Mouse (Mus musculus): ENCODE measurements at regions not wholly inside any gene's neighbourhood (a gene's known extent, or its start where the extent isn't known, plus 50 kb on each side); places are given as distances from the start of the nearest gene placed in this dataset.

DNA sequence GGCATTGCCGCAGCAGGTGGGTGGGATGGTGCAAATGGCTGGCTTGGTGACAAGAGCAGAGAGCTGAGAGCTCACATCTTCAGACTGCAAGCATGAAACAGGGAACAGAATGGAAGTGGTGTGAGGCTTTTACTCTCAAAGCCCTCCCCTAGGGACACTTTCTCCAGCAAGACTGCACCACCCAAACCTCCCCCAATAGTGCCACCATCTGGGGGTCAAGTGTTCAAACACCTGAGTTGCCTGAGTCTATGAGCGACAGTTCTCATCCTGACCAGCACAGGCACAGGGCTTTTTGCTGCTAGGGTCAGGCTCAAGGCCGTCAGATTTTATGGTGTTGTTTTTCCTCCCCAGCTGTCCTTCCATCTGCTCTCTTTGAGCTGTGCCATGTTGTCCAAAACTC lies 337.9 kb upstream of the Eif4g2 start:
- DNase-seq: no peak

DNA sequence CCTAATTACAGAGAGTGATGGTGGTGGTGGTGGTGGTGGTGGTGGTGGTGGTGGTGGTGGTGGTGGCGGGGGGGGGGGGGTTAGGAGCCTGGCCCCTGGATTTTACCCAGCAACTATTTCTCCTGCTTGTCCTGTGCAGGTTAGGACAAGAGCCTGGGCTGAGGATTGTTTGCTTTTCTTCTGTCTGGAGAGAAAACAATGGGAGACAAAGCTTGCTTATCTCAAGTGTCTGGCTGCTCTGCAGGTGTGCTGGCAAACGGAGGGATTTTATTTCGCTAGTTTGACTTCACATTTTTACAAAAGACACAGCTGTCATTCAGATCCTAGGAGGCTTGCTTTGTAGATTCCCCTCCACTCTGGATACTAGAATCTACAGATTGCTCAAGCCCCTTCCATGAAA lies 334.9 kb upstream of the Eif4g2 start:
- no peak for DNase-seq

DNA sequence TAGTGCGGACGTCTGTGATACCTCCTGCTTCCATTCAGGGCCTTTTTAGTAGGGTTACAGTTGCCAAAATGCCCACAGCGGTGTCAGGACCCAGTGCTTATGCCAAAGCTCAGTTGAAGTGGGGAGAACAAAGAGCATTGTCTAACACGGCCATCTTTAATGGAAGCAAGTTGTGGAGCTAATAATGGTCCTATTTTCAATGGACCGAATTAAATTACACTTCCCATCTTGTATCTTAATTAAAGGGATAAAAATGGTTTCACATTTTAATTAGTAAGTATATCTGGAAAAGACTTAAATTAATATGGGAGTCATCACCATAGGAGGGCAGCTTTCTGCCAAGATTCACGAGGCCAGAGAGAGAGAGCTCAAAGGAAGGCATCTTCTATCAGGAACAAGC lies 333.2 kb upstream of the Eif4g2 start:
- no peak for DNase-seq

DNA sequence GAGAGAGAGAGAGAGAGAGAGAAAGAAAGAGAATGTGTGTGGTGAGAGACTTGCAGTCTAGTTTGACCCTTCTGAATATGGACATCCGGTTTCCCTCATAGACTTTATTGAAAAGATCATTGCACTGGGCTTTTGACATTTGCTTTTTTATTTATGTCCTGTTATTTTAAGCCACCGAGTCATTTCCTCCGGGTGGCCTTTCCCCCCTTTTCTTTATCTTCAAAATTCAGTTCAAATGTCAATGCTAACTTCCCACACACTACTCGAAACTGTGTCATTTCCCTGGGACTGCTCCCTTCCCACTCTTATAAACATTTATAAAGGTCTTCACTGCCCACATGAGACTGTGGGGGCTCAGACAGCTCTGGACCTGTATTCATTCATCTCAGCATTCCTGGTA lies 330.9 kb upstream of the Eif4g2 start:
- no peak for DNase-seq

DNA sequence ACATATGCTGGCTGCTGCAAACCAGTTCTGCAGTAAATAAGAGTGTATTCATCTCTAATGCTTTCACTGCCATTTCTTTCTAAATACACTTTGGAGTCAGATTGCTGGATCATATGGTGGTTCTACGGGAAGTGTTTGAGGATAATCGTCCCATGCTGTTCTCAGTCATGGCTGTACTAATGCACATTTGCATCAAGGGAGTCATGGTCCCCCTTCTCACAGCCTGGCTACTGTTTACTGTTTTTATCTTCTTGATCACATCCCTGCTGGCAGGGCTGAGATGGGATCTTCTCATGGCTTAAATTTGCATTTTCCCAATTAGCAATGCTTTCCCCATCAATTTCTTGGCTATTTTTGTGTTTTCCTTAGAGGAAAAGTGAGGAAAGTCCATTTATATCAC lies 330.1 kb upstream of the Eif4g2 start:
- DNase-seq: no peak

DNA sequence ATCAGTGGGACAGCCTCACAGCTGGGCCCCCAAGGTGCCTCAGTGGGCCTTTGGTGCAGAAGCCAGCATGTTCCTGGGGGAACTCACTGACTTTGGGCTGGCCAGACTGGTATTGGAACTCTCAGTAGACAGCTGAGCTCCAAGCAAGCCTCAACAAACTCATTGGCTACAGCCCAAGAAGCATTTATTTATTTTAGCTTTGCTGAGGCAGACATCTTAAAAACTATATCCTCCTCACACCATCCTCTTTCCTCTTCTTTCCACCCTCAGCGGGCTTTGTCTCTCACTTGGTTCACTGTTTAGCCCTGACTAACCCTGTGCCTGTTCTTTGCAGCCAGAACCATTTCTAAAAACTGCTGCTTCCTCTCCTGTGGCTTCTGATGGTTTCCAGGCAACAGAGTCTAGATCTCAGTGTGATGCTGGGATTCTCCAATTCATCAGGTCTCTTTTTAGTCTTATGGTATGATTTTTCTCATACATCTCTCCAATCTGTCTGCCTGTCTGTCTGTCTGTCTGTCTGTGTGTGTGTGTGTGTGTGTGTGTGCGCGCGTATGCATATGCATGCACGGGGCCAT lies 328.6 kb upstream of the Eif4g2 start:
- DNase-seq: no peak

DNA sequence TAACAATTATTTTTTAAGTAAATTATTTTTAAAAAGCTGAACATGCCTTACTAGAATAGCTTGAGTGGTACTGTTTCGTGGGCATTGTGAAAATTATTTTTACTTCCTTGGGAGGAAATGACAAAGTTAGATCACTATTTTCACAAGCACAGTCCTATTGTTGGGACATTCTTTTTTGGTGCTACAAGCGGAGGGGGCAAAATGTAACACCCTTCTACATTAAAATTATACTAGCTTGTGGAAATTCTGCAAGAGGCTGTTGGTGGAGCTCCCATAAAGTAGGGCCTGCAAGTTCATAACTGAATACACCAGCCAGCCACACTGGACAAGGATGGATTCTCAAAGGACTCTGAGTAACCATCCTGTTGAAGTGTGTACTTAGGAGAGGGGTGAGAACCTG lies 313.1 kb upstream of the Eif4g2 start:
- no peak for DNase-seq

DNA sequence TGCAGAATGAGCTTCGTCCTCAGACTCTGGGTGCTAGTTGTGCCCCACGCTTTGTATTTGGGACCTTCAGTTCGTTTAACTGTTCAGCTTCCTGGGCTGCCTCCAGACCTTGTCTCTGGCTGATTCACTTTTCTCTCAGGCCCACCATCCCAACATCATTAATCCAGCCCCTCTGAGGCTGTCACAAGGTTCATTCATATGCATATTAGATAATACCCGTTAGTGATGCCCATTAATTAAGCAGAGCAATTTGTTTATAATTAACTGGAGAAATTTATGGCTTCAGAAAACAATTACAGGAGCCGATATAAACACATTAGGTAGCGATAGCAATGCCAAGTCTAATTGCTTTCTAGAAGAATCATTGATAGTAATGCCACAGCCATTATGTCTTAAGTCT lies 312.3 kb upstream of the Eif4g2 start:
- no peak for DNase-seq

DNA sequence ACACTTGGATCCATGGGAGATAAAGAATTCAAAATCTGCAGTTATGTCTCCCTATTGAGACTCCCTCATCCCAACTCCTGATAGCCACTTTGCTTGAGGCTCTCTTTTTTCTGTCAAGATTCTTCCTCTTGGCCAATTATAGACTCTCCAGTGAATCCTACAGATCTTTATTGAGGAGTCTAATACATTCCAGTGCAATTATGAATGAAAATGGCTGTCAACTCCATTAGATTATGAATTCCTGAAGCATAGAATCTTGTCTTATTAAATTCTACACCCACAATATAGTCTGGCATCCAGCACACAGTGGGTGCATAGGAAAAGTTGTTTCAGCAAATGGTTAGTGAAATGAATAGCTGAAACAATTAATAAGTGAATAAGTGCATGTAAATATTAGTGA lies 311.0 kb upstream of the Eif4g2 start:
- no peak for DNase-seq

DNA sequence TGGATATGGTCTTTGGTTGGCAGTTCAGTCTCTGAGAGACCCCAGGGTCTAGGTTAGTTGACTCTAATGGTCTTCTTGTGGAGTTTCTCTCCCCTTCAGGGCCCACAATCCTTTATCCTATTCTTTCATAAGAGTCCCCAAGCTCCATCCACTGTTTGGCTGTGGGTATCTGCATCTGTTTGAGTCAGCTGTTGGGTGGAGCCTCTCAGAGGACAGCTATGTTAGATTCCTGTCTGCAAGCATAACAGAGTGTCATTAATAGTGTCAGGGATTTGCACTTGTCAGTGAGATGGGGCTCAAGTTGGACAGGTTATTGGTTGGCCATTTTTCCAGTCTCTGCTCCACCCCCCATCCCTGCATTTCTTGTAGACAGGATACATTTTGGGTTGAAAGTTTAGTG lies 306.9 kb upstream of the Eif4g2 start:
- DNase-seq: no peak

DNA sequence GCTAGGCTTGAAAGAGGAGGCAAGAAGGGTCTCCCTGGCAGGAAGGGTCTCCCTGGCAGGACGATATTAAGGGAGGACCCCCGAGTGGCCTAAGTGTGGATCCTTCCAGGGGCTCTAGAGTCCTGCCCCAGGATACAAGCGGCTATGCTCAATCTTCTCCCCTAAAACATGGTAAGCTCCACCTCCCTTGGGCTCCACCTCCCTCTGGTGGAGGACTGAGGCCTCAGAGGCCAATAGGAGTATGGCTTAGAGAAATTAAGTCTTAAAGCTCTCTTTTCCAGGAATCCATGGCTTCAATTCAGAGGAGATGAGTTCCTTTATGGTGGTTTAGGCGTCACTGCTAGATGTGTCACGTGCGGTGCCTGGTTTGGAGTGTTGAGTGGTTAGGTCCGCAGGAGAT lies 291.7 kb upstream of the Eif4g2 start:
- DNase-seq: no peak

DNA sequence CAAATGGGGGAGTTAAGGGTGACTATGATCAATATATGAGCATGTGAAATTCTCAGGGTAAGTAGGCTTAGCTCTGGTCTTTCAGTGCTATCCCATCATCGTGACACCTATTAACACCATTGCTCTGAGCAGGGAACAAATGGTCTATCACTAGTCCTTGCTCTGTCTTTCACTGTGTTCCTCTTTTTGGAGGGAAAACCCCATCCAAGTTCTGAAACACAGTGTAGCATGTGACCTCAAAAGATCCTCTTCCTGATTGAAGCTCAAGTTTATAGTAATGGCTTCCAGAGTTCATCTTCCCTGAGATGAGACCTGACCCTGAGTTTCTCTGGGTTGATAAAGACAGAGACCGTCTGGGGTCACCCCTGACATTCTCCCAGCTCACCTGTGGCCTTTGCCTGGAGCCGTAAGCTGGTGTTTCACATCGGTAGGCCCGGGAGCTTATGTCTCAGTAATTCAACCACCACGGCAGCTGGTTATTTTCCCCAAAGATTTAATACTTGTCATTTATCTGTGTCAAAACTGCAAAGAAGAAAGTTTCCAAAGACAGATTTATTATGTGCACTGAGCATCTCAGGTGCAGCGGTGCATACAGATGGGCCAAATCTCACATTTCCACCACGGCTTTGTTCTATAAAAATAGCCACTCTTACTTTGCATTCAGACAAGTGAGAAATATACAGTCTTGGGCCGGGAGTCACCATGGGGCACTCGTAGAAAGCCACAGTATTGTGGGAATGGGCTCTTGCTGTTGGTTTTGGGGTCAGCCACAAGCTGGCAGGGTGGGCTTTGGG lies 290.7 kb upstream of the Eif4g2 start:
- DNase-seq: no peak

DNA sequence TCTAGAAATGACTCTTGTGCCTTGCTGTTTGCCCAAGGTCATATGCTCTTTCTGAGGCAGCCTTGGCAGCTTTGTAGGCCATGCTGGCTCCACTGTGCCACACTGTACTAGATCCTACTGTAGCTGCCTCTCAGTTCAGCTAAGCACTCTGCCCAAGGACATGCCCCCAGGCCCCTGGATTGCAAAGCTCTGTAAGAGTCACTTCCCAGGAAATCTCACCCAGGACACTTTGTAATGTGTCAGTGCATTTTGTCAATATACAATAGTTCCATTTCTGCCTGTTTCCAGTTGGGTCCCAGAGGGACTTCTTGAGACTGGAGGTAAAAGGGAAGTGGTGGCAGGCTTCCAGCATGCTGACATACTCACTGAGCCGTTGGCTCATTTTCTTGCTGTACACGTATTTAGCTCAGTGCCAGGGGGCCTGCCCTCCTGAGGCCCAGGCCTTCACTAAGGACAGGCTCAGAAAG lies 287.6 kb upstream of the Eif4g2 start:
- peak in 1 of 2 experiments; percentile 6 for DNase-seq

DNA sequence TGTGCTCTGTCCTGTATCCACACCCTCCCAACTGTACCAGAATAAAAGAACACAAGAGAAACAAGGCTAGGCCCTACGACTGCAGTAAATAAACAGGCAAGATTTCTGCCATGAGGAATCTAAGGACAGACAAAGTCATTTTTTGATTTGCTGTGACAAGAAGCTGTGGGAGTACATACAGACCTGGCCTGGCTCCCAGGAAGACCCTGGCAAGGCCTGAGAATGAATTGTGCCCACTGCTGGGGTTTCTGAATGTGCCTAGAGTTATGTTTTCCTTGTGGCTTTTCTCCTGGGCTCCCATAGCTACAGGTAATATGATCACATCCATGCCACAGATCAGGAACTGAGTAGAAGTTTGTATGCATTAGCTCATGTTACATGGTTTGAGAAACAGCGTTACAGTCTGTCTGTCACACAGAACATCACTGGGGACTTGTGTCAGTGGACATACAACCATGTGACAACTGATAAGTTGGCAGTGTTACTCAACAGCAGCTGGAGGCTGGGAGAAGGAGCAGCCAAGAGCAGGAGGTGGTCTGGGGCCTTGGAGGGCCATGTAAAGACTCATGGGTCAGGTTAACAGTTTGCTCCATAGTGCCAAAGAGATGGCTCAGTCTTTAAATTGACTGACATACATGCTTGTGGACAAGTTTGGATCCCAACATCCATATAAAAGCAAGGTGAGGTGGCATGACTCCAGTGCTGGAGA lies 285.6 kb upstream of the Eif4g2 start:
- no peak for DNase-seq

DNA sequence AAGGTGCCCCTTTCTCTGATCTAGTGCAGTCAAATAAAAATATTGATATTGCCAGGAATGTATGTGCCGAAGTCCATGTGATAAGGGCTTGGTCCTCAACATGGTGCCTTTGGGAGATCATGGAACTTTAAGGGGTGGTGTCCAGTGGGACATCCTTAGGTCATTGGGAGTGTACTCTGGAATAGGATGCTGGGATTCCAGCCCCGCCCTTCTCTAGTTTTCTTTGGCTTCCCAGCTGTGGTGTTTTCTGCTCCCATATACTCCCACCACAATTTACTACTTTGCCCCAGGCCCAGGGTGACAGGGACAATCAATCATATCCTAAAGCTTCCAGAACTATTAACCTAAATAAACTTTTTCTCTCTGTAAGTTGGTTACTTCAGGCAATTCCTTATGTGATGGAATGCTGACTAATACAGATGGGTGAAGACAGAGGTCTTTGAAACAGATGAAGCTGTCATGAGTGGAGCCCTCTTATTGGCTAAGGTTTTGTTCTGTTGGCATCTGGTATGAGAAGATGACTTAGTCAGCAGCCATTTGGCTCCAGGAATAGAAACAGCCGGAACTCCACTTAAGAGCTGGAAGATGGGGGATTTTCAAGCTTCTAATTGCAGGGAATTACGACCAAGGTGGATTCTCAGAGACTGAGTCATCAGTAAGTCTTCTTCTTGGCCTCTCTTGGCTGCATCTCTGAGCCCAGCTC lies 284.3 kb upstream of the Eif4g2 start:
- no peak for DNase-seq

DNA sequence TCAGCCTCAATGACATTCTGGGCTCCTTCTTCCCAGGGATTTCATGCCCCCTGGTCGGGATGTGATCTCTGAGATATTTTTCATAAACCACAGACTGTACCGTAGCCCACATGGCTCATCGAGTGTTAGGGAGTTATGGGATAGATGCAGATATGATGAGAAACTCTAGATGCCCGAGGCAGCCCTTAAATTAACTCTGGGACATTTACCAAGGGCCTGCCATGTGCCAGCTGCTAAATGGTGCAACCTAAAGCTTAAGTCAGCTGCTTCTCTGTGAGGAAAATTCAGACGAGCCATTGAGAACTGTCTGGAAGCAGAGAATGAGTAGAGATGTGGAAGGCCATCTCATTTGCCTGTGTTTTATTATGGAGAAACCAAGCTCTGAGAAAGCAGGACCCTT lies 282.6 kb upstream of the Eif4g2 start:
- DNase-seq: no peak

DNA sequence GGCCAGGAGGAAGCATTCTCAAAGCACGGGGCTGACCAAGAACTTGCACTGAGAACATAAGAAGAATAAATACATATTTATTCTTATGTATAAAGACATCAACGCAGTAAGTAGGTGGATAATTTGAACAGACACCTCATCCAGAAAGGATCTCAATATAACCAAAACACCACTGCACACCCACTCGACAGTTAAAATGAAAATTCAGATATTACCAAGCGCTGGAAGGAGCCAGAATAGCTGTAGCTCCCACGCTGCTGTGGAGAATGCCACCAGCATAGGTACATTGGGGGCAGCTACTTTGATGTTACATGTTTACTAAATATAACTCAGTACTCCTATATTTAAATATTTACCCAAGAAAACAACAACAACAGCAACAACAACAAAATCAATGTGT lies 280.4 kb upstream of the Eif4g2 start:
- no peak for DNase-seq

DNA sequence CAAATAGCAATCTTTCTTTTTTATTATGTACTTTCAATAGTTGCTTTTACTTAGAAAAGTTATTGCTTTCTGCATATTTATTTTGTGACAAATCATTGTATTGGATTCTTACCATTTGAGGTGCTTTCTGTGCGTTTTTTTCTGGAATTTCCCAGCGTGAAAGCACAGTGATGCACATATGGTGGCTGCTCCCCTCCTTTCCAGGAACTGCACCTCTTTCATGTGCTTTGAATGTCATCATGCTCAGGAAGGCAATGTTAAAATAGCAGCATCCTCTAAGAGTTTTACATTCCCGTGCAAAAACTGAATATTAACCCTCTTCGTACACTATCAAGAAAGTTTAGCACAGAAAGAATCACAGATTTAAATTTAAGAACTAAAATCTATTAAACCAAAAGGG lies 279.8 kb upstream of the Eif4g2 start:
- no peak for DNase-seq

DNA sequence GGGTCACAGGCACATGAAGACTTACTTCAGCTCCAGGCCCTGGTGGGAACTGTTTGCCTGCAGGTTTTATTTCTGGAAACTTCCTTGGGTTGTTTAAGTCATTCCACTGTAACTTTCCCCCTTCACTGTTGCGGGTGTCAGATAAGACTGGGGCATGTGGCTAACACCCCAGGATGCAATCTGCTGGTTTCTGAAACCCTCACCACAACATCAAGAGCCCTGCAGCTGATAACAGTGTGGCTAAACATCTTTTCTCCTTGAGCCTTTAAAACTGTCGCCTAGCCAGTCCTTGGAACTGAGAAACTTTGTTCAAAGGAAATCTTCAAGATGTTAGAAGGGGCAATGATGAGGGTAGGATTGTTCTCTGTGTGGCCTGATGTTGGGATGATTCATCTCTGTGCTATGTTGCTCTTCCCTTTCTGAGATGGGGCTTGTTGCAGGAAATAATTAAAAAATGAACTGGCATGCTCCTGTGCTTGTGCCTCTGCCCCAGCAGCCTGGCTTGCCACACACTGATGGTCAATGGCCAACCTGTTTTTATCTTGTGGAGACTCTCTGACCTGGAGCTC lies 272.3 kb upstream of the Eif4g2 start:
- no peak for DNase-seq

DNA sequence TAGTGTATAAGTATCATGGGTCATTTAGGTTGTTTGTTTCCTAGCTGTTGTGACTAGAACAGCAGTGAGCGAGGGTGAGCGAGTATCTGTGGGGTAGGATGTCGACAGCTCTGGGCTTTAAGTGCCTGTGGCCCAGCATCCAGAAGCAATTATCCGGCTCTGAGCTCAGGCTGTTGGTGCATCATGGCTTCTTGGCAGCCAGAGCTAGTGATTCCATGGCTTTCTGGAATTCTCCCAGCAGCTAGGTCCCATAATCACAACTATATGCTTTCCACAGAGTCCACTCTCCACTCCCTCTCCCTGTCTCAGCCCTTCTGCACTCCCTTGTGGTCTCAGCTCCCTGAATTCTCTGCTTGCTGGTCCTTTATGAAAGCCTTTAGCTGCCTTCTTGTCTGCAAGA lies 271.2 kb upstream of the Eif4g2 start:
- no peak for DNase-seq

DNA sequence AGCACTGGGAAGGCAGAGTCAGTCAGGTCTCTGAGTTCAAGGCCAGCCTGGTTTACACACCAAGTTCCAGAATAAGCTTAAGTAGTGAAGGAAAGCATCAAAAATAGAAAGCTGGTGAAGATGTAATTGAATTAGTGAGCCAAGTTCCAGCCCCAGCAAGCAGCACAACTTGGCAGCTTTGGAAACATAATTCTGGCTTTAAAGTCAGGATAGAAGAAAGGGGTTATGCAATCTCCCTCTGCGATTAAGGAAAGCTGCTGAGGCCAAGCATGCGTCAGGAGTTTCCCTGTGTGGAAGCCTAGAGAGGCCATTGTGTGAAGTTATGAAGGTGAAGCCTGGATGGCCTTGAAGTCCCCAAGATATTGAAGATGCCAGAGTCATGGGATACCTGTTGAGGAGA lies 269.3 kb upstream of the Eif4g2 start:
- no peak for DNase-seq

DNA sequence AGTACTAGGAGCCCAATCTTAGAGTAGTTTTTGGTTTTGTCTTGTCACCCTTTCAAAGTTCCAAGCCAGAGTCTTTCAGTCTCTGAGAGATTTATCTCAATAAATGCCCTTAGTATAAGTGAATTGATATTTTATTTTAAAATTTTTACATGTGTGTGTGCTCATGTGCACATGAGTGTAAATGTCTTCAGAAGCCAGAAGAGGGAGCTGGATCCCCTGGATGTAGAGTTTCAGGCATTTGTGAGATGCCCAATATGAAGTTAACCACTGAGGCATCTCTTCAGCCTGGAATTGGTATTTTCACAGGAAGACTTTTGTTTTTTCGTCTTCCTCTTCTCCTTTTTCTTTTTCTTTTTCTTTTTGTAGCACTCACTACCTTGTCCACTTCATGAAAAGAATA lies 262.3 kb upstream of the Eif4g2 start:
- no peak for DNase-seq

DNA sequence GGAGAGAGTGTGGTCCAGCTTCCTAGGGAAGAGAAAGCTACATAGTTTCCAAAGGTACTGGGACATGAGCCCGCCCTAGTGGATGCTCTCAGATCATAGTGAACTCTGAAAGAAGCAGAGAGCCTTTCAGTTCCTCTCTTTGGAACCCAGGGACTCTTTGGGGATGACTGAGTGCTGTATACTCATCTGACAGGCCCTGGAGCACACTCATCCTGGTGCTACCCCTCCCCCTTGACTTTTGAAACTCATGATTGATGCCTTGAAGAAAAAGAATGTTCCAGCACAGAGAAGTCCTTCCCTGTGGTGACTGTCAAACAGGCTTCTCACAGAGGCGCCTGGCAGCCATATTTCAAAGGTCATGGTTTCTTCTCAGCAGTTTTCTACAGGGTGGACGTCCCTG lies 254.2 kb upstream of the Eif4g2 start:
- no peak for DNase-seq

Measured in cerebellum, postnatal 36 days (tissue).